Mouse (Mus musculus) heart, postnatal 36 days (tissue): ENCODE measurements around the gene Fdx1l. TPM values are rescaled to one million over a fixed set of nuclear protein-coding genes. Genes with fewer than 3 reads are reported as not detected.
A peak's percentile ranks its signal among the peaks of the same experiment; 100 is the strongest.

Experiments used
- DNase-seq, 2 experiments: peaks; one replicate each; pipeline ENCODE4 v3.0.0; 2021 to 2022
- intact Hi-C: fragments of 180-260 bp; cut with DNase I; formaldehyde crosslinking; loops from one replicate; pipeline ENCODE4 v1.15.1; 2025
- total RNA-seq, 2 experiments: library from RNA; stranded (reverse); gene quantifications; 2 replicates each; pipeline ENCODE4 v1.2.3; 2021

Gene Fdx1l
- total RNA-seq: 10 to 100 TPM; 34.7 to 38.7 TPM

DNA sequence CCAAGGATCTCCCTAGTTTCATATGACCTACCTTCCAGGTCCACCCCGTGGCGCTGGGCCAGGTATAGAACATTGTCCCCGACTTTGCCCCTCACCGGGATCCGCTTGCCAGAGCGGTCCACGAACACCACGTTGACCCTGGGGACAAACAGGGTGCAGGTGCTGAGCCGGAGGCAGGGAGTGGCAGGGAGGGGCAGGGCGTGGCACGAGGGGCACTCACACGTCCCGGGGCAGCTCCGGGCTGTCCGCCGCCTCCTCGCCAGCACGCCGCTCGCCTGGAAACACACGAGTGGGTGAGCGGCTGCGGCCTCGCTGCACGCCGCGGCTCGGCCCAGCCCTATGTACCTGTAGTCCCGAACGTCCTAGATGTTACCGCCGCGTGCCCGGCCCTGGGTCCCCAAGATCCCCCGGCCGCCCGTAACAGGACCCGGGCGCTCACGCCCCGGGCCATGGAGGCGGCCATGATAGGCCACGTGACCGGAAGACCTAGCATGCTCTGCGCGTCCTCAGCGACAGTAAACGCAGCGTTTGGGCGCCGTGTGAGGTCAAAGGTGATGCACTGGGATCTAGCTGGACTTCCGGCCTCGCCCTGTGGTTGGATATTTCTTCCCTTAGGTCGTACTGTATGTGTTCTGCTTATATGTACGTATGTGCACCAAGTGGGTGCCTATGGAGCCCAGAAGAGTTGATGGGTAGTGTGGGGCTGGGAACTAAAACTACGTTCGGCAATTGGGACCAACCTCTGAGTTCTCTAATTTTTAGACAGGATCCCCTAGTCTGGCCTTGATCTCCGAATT lies at the start of gene Fdx1l, which contains the start of gene Gm49373:
TSS of gene Fdx1l (minus strand) at position 571 of the 797 bp plus-strand sequence.
TSS of gene Gm49373 (minus strand) at position 53 of the 797 bp plus-strand sequence.
- DNase-seq: peak; percentile 86 to 87
- intact Hi-C loops: loop anchor here (2.0 kb wide), 1 partner anchor 64 kb away; no protein-coding TSS in a partner anchor

DNA sequence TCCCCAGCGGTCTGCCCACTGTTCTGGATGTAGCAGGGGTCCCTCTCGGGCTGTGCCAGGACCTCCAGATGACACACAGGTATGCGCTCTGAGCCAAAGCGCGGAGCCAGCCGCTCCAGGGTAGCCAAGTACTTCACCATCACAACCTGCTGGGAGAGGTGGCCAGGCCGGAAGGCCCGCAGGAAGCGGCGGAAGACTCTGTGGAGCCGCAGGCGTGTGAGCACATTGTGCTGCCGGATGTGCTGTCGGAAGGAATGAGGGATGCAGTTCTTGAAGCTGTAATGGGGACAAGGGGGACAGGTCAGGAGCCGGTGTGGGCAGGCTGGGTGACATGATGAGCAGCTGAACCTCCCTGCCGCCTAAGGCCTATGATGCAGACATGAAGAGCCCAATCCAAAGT lies 48.1 kb upstream of the Fdx1l start:
- intact Hi-C loops: no loop called here

DNA sequence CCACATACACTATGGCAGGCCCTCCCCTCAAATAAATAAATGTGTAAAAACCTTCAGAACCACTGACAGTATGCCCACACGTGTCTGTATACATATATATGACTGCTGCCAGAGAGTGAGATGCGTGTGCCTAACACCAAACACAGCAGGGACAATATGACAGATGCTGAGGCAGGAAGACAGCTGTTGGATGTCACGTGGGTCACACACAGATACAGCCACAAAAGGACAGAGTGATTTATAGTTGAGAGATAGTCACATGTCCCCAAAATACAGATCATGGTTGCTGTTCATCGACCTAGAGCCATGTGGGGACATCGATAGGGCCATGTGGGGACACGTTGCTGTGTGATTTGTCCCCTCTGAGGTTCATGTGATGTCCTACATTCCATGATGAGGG lies 43.7 kb upstream of the Fdx1l start:
- no peak for DNase-seq
- intact Hi-C loops: no loop called here

More for the DNA sequence above, 48.1 kb upstream of the Fdx1l start:
- DNase-seq: no peak

DNA sequence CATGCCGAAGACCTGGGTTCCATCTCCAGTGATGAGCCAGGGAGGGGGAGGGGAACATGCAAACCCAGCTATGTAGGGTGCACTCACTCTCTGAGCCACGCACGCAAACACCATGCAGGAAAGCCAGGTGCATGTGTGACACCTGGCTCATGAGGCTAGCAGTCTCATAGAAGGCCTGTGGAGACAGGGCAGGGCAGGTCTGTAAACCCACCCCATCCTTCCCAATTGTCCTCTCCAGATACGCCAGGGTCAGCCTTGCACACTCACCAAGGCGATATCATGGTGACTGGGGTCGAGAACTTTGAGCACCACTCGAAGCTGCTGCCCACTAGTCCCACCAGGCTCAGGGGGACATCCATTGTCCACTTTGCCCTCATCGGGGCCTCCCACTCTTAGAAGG lies 41.7 kb upstream of the Fdx1l start:
- DNase-seq: no peak
- intact Hi-C loops: no loop called here

GRCm38 (mm10) chr9:21114190-21114589 lies 40.8 kb upstream of the Fdx1l start:
- intact Hi-C loops: no loop called here
- DNase-seq: no peak

DNA sequence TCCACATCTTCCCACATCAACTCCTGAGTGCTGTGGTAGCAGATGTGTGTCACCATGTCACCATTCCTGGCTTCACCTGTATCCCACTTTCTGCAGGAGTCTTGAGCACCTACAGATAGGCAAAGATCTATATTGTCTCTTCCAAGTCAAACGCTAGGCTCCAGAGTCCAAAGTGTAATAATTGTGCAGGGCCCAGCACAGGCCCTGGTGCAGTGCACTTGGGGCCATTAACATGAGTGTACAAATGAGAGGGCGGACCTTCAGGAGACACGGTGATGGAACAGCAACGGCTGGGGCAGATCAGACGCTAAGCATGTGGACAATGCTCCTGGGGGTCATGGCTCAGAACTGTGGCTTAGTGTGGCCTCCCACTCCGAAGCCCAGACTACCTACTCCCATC lies 40.3 kb upstream of the Fdx1l start:
- intact Hi-C loops: no loop called here
- DNase-seq: no peak

DNA sequence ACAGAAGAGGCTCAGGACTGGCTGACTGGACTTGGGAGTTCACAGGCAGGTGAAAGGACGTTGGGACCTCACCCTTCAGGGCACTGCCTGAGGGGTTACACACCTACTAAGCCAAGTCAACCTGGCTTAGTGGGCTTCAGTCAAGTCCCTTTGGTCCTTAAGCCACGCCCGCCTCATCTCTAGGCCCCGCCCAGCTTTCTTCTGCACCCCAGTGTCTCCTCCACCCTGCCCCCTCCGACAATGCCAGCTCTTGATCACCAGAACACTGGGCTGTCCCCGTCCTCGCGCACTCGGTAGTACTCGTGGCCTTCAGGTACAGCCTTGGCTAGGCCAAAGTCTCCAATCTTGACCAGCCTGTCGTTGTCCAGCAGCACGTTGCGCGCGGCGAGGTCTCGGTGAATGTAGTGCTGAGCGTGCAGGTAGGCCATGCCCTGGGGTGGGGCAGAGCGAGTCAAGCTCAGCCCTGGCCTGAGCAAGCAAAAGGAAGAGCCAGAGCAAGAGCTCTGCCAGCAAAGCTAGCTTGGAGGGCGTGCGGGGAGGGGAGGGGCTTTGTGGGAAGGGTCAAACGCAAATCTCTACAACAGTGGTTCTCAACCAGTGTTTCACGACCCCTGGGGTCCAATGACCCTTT lies 34.3 kb upstream of the Fdx1l start:
- intact Hi-C loops: no loop called here
- DNase-seq: no peak

GRCm38 (mm10) chr9:21105760-21106564 lies 32.5 kb upstream of the Fdx1l start:
- DNase-seq: no peak
- intact Hi-C loops: no loop called here

GRCm38 (mm10) chr9:21104814-21105213 lies 31.4 kb upstream of the Fdx1l start:
- intact Hi-C loops: no loop called here
- no peak for DNase-seq

GRCm38 (mm10) chr9:21102076-21102475 lies 28.7 kb upstream of the Fdx1l start:
- no peak for DNase-seq
- intact Hi-C loops: no loop called here

DNA sequence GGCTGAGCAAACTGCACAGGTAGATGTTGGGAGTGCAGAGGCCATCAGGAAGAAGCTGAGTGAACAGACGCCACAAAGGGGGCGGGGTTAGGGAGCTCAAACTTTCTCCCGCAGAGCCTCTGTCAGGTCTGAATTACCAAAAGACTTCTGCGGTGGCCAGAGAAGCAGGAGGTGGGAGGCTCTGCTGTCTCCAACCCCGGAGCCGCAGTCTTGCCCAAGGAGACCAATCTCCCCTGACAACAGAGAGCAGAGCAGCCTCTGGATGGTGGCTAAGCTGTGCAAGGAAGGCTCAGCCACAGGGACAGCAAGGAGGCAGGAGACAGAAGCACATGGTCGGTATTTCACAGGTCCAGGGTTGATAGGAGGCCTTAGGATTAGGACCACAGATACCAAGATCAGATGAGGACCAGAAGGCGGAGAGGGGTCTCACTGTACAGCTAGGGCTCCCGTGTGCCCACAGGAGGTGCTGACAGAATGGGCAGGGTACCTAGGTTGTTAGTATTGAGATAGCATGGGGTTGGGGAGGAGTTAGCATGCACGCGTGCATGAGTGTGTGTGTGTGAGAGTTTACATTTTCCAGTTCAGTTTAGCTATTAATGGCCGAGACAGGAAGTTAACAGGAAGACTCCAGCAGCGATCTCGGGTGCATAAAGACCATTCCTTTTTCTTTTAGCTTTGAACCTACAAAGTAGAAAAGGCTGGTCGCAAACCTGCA lies 27.2 kb upstream of the Fdx1l start:
- no peak for DNase-seq
- intact Hi-C loops: no loop called here

DNA sequence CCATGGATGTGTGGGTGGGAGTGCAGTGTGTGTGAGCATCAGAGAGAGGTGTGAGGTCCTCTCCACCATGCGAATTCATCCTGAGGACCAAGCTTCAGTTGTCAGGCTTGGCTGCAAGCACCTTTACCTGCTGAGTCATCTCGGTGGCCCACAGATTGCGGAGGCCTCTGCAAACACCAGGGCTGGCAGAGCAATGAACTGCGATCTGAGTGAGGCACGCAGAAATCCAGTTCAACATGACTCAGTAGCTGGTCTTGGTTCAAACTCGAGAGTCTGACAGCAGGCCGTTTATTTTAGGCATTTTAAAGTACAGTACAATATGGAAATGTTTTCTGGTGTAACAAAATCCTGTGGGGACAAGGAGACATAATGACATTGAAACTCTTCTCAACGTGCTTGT lies 24.4 kb upstream of the Fdx1l start:
- intact Hi-C loops: no loop called here
- DNase-seq: no peak

- intact Hi-C loops: no loop called here
- no peak for DNase-seq
Observed at GRCm38 (mm10) chr9:21095958-21096357, 22.5 kb upstream of the Fdx1l start.

DNA sequence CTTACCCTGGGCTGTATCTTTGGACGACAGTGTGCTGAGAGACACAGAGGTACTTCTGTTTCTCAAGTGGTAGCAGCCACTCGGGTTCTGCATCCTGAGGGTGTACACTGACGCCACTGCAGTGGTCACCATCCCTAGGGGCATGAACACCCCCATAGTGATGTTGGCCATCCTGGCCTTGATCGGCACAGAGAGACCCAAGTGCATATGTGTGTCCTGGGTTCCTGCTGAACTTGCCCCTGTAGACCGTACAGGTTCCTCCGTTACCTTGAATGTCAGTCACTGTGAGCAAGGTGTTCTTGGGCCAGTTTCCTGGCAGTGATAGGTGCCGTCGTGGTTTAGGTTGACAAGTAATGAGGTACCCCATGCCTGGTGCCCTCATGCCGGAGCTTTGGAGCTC lies 20.0 kb upstream of the Fdx1l start:
- no peak for DNase-seq
- intact Hi-C loops: loop anchor here (5.0 kb wide), 2 partner anchors 54 to 61 kb away; partner anchors contain the start of genes Cdc37 and Icam5

DNA sequence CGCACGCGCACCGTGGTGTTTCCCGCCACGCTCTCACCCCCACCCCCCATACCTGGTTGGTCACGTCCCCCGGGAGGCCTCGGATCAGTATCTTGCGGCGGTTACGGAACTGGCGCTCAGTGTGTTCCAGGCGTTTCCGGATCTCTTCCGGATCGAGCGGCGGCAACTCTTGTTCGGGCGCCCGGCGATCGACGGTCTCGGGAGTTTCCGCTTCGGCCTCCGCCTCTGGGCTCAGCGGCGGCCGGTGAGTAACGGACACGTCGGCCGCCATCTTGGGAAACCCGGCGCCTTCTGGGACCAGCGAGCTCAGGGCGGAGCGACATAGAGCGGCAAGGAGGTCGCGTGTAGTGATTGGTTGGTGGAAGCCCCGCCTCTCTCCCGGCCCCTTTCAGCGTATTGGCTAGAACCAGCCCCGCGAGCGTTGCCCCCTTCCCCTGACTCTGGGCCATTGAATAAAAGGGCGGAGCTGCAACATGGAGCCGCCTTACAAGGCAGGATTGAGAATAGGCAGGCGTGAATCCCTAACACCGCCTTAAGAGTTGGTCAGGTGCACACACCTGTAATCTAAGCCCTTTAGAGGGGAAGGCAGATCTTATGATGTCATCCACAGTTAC lies 18.4 kb upstream of the Fdx1l start, which contains the start of the genes Gm38431 and Raver1:
TSS of gene Gm38431 (minus strand) at position 291 of the 614 bp plus-strand sequence.
TSS of gene Raver1 (minus strand) at position 302 of the 614 bp plus-strand sequence.
- DNase-seq: peak; percentile 93 to 95
- intact Hi-C loops: loop anchor here (2.0 to 5.0 kb wide), 3 partner anchors 39 to 60 kb away; partner anchors contain the start of genes Cdc37, Icam5 and Tyk2

- no peak for DNase-seq
- intact Hi-C loops: loop anchor here (2.0 to 5.0 kb wide), 3 partner anchors 40 to 59 kb away; partner anchors contain the start of genes Cdc37, Icam5 and Tyk2
Observed at GRCm38 (mm10) chr9:21090972-21091706, 17.7 kb upstream of the Fdx1l start.

- no peak for DNase-seq
- intact Hi-C loops: loop anchor here (2.0 to 5.0 kb wide), 3 partner anchors 40 to 58 kb away; partner anchors contain the start of genes Cdc37, Icam5 and Tyk2
Observed at GRCm38 (mm10) chr9:21090537-21090936, 17.1 kb upstream of the Fdx1l start.

DNA sequence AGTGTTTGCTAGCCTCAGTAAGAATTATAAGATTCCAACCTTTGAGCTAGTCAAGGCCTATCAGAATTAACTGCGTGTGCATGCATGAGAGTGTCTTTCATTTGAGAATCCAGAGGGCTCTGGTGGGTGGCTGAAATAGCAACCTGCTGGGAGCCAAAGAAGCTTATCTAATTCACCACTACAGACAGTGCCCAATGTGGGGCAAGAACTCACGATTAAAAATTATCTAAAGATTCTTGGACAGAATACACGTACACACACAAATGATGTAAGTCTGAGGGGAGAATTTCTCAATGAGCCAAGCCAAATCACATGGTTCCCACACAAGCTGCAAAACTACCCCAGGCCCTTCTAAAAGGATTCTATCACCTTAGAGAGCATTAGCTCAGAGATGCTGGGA lies 9.9 kb upstream of the Fdx1l start:
- intact Hi-C loops: no loop called here
- no peak for DNase-seq

- DNase-seq: no peak
- intact Hi-C loops: no loop called here
Observed at GRCm38 (mm10) chr9:21081127-21081526, 7.7 kb upstream of the Fdx1l start.
